Mouse (Mus musculus) hindbrain, embryonic 14.5 days (tissue): ENCODE results near the gene Rbfox1. TPM values are rescaled to one million over a fixed set of nuclear protein-coding genes. Genes with fewer than 3 reads are reported as not detected.

Experiments used
- ATAC-seq: fragments of 200-750 bp; cut with Nextera tagmentation; 2 replicates; pipeline ENCODE4 v1.8.0; 2017; ENCODE audit warnings: moderate number of reproducible peaks, mild to moderate bottlenecking, moderate TSS enrichment, moderate library complexity; ENCODE audit not compliant: low FRiP score
- DNase-seq: peaks from one replicate; pipeline ENCODE4 v3.0.0-alpha.2; 2015; ENCODE audit warnings: low spot score
- H3K27ac ChIP-seq: fragments of 300-500 bp; sonication (generic); 2 replicates; pipeline ENCODE4 v1.5.1; 2014; ENCODE audit warnings: mild to moderate bottlenecking, moderate library complexity
- H3K27me3 ChIP-seq: fragments of 300-500 bp; sonication (generic); 2 replicates; pipeline ENCODE4 v1.6.1; 2014; ENCODE audit warnings: mild to moderate bottlenecking, low read length, mixed read lengths; ENCODE audit not compliant: control insufficient read depth, insufficient read depth
- H3K36me3 ChIP-seq: fragments of 300-500 bp; sonication (generic); replicated peaks from 2 replicates; pipeline ENCODE4 v1.6.1; 2014; ENCODE audit not compliant: control insufficient read depth, insufficient read depth
- H3K4me1 ChIP-seq: fragments of 300-500 bp; sonication (generic); replicated peaks from 2 replicates; pipeline ENCODE4 v1.6.1; 2014; ENCODE audit warnings: antibody characterized with exemption, low read length, mixed read lengths; ENCODE audit not compliant: control insufficient read depth, insufficient read depth
- H3K4me2 ChIP-seq: fragments of 300-500 bp; sonication (generic); replicated peaks from 2 replicates; pipeline ENCODE4 v1.6.1; 2014; ENCODE audit warnings: mild to moderate bottlenecking, moderate library complexity
- H3K4me3 ChIP-seq: fragments of 300-500 bp; sonication (generic); replicated peaks from 2 replicates; pipeline ENCODE4 v1.5.1; 2014; ENCODE audit warnings: mild to moderate bottlenecking, low read length
- H3K9ac ChIP-seq: fragments of 300-500 bp; sonication (generic); 2 replicates; pipeline ENCODE4 v1.6.1; 2014
- H3K9me3 ChIP-seq: fragments of 300-500 bp; sonication (generic); 2 replicates; pipeline ENCODE4 v1.6.1; 2016; ENCODE audit warnings: low read length; ENCODE audit not compliant: control insufficient read depth
- WGBS: fragments of 180-500 bp; shearing (Covaris S2); extraction: QIAGEN DNeasy Blood & Tissue Kit; methylation state at CpG from one replicate; pipeline ENCODE4 v1.1.7; 2014; 5-methylcytosine and 5-hydroxymethylcytosine counted together
- polyA plus RNA-seq: library from polyadenylated mRNA; unstranded; fragments of >200 nt; fragmentation: Nextera tagmentation; extraction: Ambion mirVana; gene quantifications from 2 replicates; pipeline ENCODE4 v1.2.1, GENCODE M21; 2014

The Rbfox1 gene
- polyA plus RNA-seq, 1 experiment from 2014 or later, result 217 TPM

GRCm38 (mm10) chr16:6098116-6098515 is 213.0 kb downstream of the Rbfox1 start:
- no peak overlapping the region for H3K4me3 ChIP-seq
- H3K36me3 ChIP-seq, result no peaks in the 10 kb centered on the region
- H3K4me2 ChIP-seq, result no peak overlapping the region
- no peak for ATAC-seq
- WGBS, result 87% methylated on average over 3 of the region's 3 CpGs
- no peaks in the 10 kb centered on the region for H3K9me3 ChIP-seq
- no peak overlapping the region for H3K9ac ChIP-seq
- H3K27ac ChIP-seq, result no peak overlapping the region
- DNase-seq, result no peak
- no peaks in the 10 kb centered on the region for H3K27me3 ChIP-seq
- peaks cover 4% of the 10 kb centered on the region; the same call in 1 of the 2 replicates for H3K4me1 ChIP-seq

- no peak overlapping the region for H3K4me3 ChIP-seq
- peaks cover 4% of the 10 kb centered on the region; the same call in 1 of the 2 replicates for H3K4me1 ChIP-seq
- no peak overlapping the region for H3K4me2 ChIP-seq
- 61% methylated on average over 2 of the region's 2 CpGs for WGBS
- H3K9me3 ChIP-seq, result no peaks in the 10 kb centered on the region
- no peak for ATAC-seq
- H3K27me3 ChIP-seq, result no peaks in the 10 kb centered on the region
- DNase-seq, result no peak
- H3K27ac ChIP-seq, result no peak overlapping the region
- H3K9ac ChIP-seq, result no peak overlapping the region
- H3K36me3 ChIP-seq, result no peaks in the 10 kb centered on the region
Measured at GRCm38 (mm10) chr16:6099598-6099997, 214.4 kb downstream of the Rbfox1 start.

GRCm38 (mm10) chr16:6100421-6100877 is 215.3 kb downstream of the Rbfox1 start:
- no peaks in the 10 kb centered on the region for H3K9me3 ChIP-seq
- no peak overlapping the region for H3K27ac ChIP-seq
- no peak overlapping the region for H3K4me3 ChIP-seq
- ATAC-seq (no peak), DNase-seq (no peak)
- H3K27me3 ChIP-seq, result no peaks in the 10 kb centered on the region
- H3K4me1 ChIP-seq, result peaks cover 4% of the 10 kb centered on the region; the same call in 1 of the 2 replicates
- 82% methylated on average over 5 of the region's 5 CpGs for WGBS
- H3K4me2 ChIP-seq, result no peak overlapping the region
- H3K9ac ChIP-seq, result no peak overlapping the region
- no peaks in the 10 kb centered on the region for H3K36me3 ChIP-seq

DNA sequence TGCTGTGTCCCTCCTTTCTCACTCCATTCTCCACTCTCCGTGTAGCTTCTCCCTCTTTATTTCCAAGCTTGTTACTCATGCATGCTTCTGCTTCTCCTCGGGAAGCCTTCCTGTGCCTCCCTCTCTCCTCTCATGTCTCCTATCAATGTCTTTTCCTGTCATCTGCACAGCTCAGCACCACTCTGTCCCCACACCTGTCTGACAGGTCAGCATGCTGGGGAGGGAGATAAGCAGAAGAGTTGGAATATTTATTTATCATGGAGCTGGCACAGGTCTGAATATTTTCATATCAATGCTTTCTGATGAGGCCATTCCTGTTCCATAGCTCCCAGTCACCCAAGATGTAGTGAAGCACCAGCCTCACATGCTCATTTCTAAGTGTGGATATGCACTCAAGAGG is 218.6 kb downstream of the Rbfox1 start:
- Histone ChIP-seq H3K4me2 (no peak overlapping the region), H3K36me3 (no peaks in the 10 kb centered on the region), H3K27me3 (no peaks in the 10 kb centered on the region), H3K9me3 (no peaks in the 10 kb centered on the region), H3K4me1 (no peaks in the 10 kb centered on the region), H3K27ac (no peak overlapping the region), H3K4me3 (no peak overlapping the region), H3K9ac (no peak overlapping the region)
- ATAC-seq (no peak), DNase-seq (no peak)
- 78% methylated on average over 2 of the region's 2 CpGs for WGBS

- no peak for DNase-seq
- H3K9ac ChIP-seq, result no peak overlapping the region
- no peaks in the 10 kb centered on the region for H3K36me3 ChIP-seq
- H3K27me3 ChIP-seq, result no peaks in the 10 kb centered on the region
- no peaks in the 10 kb centered on the region for H3K9me3 ChIP-seq
- no peak for ATAC-seq
- H3K4me1 ChIP-seq, result 0 out of 2 replicates have a peak, but pooled peaks cover 3% of the 10 kb centered on the region
- no peak overlapping the region for H3K4me3 ChIP-seq
- WGBS, result 96% methylated on average over 3 of the region's 3 CpGs
- no peak overlapping the region for H3K27ac ChIP-seq
- H3K4me2 ChIP-seq, result no peak overlapping the region
Measured at GRCm38 (mm10) chr16:6110121-6110520, 225.0 kb downstream of the Rbfox1 start.

DNA sequence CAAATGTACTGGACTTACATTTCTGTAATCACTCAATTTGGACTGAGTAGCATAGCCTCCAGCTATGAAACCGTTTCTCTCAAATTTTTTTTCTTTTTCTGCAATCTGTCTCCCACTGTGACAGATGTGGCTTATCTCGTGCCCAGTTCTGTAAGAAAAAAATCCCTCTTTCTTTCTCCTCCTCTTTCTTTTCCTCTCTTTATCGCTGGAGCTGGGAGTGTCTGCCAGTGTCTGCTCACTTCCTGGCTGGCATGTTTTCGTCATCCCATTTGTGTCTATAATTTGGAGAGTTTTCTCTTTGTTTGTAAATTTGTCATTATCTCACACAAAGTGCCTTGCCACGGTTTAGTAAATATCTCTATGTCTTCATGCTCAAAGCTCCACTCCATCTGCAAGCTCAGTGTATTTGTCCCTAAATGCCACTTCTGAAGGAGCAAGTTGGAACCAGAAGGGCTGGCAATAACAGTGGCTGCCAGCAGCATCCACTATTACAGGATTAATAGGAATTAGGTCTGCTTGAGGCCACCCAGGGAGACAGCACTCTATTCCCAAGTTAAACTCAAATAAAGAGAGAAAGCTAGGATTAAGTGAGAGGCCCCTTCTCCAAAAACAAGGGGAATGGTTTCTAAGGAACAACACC is 228.8 kb downstream of the Rbfox1 start:
- no peaks in the 10 kb centered on the region for H3K9me3 ChIP-seq
- WGBS, result 47% methylated on average over 5 of the region's 5 CpGs

GRCm38 (mm10) chr16:6119472-6119871 is 234.3 kb downstream of the Rbfox1 start:
- Histone ChIP-seq H3K4me3 (no peak overlapping the region), H3K4me2 (no peak overlapping the region), H3K9me3 (no peaks in the 10 kb centered on the region), H3K27ac (no peak overlapping the region), H3K9ac (no peak overlapping the region), H3K27me3 (no peaks in the 10 kb centered on the region), H3K4me1 (no peaks in the 10 kb centered on the region), H3K36me3 (no peaks in the 10 kb centered on the region)
- ATAC-seq, result no peak
- no peak for DNase-seq
- WGBS, result no CpG with 5 or more reads among the region's 1 CpGs

More for the DNA sequence above, 228.8 kb downstream of the Rbfox1 start:
- Histone ChIP-seq H3K4me1 (0 out of 2 replicates have a peak, but pooled peaks cover 3% of the 10 kb centered on the region), H3K36me3 (no peaks in the 10 kb centered on the region), H3K9ac (no peak overlapping the region), H3K27me3 (no peaks in the 10 kb centered on the region), H3K4me2 (no peak overlapping the region), H3K27ac (peak overlapping the region; percentile 39; the same call in 1 of the 2 replicates), H3K4me3 (no peak overlapping the region)
- ATAC-seq, result no peak
- DNase-seq, result no peak

GRCm38 (mm10) chr16:6121232-6121631 is 236.1 kb downstream of the Rbfox1 start:
- ATAC-seq (no peak), DNase-seq (no peak)
- Histone ChIP-seq H3K36me3 (no peaks in the 10 kb centered on the region), H3K4me1 (no peaks in the 10 kb centered on the region), H3K27me3 (no peaks in the 10 kb centered on the region), H3K4me2 (no peak overlapping the region), H3K9ac (no peak overlapping the region), H3K27ac (no peak overlapping the region), H3K4me3 (no peak overlapping the region), H3K9me3 (no peaks in the 10 kb centered on the region)
- WGBS, result 94% methylated on average over 4 of the region's 4 CpGs

DNA sequence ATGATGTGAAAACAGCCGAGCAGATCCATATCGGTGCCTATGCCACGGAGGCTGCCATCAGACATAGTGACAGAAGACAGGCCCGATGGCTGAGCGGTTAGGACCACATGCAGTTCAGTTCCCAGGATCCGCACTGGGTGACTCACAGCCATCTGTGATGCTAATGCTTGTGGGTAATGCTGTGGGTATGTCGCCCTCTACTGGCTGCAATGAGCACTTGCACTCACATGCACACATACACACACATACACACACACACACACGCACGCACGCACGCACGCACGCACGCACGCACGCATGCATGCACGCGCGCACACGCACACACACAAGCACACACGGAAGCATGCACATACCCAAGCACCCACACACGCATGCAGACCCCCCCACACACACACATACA is 237.7 kb downstream of the Rbfox1 start:
- Histone ChIP-seq H3K9me3 (no peaks in the 10 kb centered on the region), H3K27me3 (no peaks in the 10 kb centered on the region), H3K4me3 (no peak overlapping the region), H3K36me3 (no peaks in the 10 kb centered on the region), H3K4me1 (no peaks in the 10 kb centered on the region), H3K27ac (no peak overlapping the region), H3K4me2 (no peak overlapping the region), H3K9ac (no peak overlapping the region)
- ATAC-seq, result no peak
- 93% methylated on average over 3 of the region's 22 CpGs for WGBS
- no peak for DNase-seq

GRCm38 (mm10) chr16:6128314-6128713 is 243.2 kb downstream of the Rbfox1 start:
- H3K4me2 ChIP-seq, result no peak overlapping the region
- no peak for ATAC-seq
- H3K9ac ChIP-seq, result no peak overlapping the region
- no peaks in the 10 kb centered on the region for H3K36me3 ChIP-seq
- H3K4me3 ChIP-seq, result no peak overlapping the region
- 79% methylated on average over 4 of the region's 5 CpGs for WGBS
- no peaks in the 10 kb centered on the region for H3K4me1 ChIP-seq
- no peak overlapping the region for H3K27ac ChIP-seq
- H3K27me3 ChIP-seq, result no peaks in the 10 kb centered on the region
- DNase-seq, result no peak
- H3K9me3 ChIP-seq, result no peaks in the 10 kb centered on the region
